Mouse (Mus musculus) lung, postnatal 0 days (tissue): ENCODE measurements around the gene Ubl3.

Experiments
- CTCF ChIP-seq: IDR thresholded peaks from 2 replicates; pipeline ENCODE4 v1.5.1; 2016; ENCODE audit warnings: antibody characterized with exemption, mild to moderate bottlenecking
- EP300 ChIP-seq: IDR thresholded peaks from 2 replicates; pipeline ENCODE4 v1.6.1; 2016; ENCODE audit warnings: antibody characterized with exemption, mild to moderate bottlenecking, control low read depth

DNA sequence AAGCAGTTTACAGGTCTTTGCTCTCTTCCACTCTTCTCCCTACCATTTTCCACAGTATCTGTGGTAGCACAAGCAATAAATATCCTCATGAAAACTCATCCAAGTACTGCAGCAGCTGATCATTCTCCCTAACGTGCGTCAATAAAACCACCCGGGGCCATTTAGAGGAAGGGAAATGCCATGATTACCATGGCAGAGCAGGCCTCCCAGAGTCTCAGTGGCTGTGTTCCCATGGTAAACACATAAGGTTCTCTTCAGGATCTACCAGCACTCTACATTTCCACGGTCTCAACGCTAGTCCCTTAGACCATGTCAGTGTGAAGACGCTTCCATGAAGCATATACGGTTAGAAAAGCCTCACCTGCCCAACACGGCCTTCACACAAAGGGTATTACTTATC lies 26.0 kb downstream of the Ubl3 start:
- TF ChIP-seq CTCF = no peak
- TF ChIP-seq EP300 = no peak
